Mouse (Mus musculus) liver, embryonic 14.5 days (tissue): ENCODE measurements at regions not wholly inside any gene's neighbourhood (a gene's known extent, or its start where the extent isn't known, plus 50 kb on each side); places are given as distances from the start of the nearest gene placed in this dataset.

Experiments used
- CTCF ChIP-seq: IDR thresholded peaks from 2 replicates; pipeline ENCODE4 v1.5.1; 2016; ENCODE audit warnings: antibody characterized with exemption, low read depth, control low read depth
- EP300 ChIP-seq: IDR thresholded peaks from 2 replicates; pipeline ENCODE4 v1.6.1; 2016; ENCODE audit warnings: antibody characterized with exemption, low read depth

GRCm38 (mm10) chr14:99389306-99389705, 90.8 kb downstream of the Klf5 start:
- no peak for TF ChIP-seq EP300
- no peak for TF ChIP-seq CTCF
